Mouse (Mus musculus) G1E (cell line): Measurements from ENCODE around the gene Olfr418.

Experiments
- CTCF ChIP-seq: IDR thresholded peaks from 2 replicates; pipeline ENCODE4 v1.5.1; 2012; ENCODE audit warnings: low read depth, low read length, inconsistent platforms, mixed read lengths
- POLR2AphosphoS5 ChIP-seq: IDR thresholded peaks from 2 replicates; pipeline ENCODE4 v1.6.1; 2012; ENCODE audit warnings: low read depth, low read length, inconsistent platforms; ENCODE audit not compliant: insufficient replicate concordance
- TAL1 ChIP-seq: conservative IDR thresholded peaks from 2 replicates; pipeline ENCODE4 v1.6.1; 2012; ENCODE audit warnings: low read depth, low read length, inconsistent platforms, mixed read lengths

DNA sequence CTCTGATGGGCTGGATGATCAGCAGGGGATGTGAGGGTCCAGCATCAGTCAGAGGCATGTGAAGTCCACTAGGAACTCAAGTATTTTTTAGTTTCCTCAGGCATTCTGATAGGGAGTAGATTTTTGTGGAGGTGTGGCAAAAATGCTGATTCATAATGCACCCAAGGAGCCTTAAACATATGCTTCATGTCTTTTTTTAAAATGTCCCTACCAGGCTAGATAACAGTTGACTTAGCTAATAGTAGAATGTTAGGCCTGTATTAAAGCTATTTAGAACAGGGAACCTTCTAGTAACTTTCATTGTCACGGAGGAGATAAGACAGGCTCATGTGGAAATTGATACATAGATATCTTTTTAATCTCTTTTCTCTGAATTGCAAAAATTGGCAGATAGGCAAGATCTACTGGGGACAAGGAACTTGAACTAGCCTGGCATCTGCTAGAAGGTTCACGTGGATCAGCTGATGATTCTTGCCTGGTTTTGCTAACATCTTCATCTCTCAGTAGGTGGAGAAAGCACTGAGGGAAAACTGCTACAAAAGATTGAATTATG, 52.2 kb downstream of the Olfr418 start:
- TF ChIP-seq CTCF (no peak), POLR2AphosphoS5 (no peak), TAL1 (no peak)
